Mouse (Mus musculus) erythroblast, embryonic 14.5 days (primary cell): Measurements from ENCODE around the gene Tspear. TPM values are rescaled to one million over a fixed set of nuclear protein-coding genes. Genes with fewer than 3 reads are reported as not detected.
"Not testable (repeated sequence)": the region's sequence is repeated elsewhere in the genome, so short reads cannot be mapped to it uniquely, and the experiment has no call there.

Source experiments
- H3K27me3 ChIP-seq: 2 replicates; pipeline ENCODE4 v1.6.1; 2012; ENCODE audit warnings: inconsistent platforms; ENCODE audit not compliant: control insufficient read depth
- H3K36me3 ChIP-seq: 2 replicates; pipeline ENCODE4 v1.6.1; 2012; ENCODE audit warnings: mild to moderate bottlenecking, inconsistent platforms; ENCODE audit not compliant: control insufficient read depth
- H3K4me1 ChIP-seq: 2 replicates; pipeline ENCODE4 v1.6.1; 2012; ENCODE audit warnings: inconsistent platforms; ENCODE audit not compliant: control insufficient read depth
- H3K4me3 ChIP-seq: replicated peaks from 2 replicates; pipeline ENCODE3; 2012; ENCODE audit warnings: moderate library complexity, mild to moderate bottlenecking, inconsistent platforms
- H3K9me3 ChIP-seq: 2 replicates; pipeline ENCODE4 v1.6.1; 2012; ENCODE audit warnings: low read length, inconsistent platforms, mixed read lengths; ENCODE audit not compliant: control insufficient read depth
- GATA1 ChIP-seq: IDR thresholded peaks from 2 replicates; pipeline ENCODE4 v1.6.1; 2012; ENCODE audit warnings: low read length, inconsistent platforms, mixed read lengths
- TAL1 ChIP-seq: IDR thresholded peaks from 3 replicates; pipeline ENCODE4 v1.6.1; 2012; ENCODE audit warnings: low read length, inconsistent platforms, mixed read lengths
- polyA plus RNA-seq: library from polyadenylated mRNA; stranded (reverse); fragments of >175 nt; gene quantifications from 2 replicates; pipeline ENCODE4 v1.2.3, GENCODE M21; 2012

Tspear gene
- polyA plus RNA-seq, 1 experiment, result not detected

GRCm38 (mm10) chr10:77697133-77697532 is 10.8 kb downstream of the Tspear start, which contains the start of gene Gm9508:
Gm9508 (minus strand) TSS chr10:77697233.
- no peak for TF ChIP-seq GATA1
- no peak for TF ChIP-seq TAL1
- Histone ChIP-seq H3K9me3 (no peaks in the 10 kb centered on the region), H3K4me1 (no peaks in the 10 kb centered on the region), H3K36me3 (no peaks in the 10 kb centered on the region), H3K4me3 (no peak within 1 kb of the TSS), H3K27me3 (no peaks in the 10 kb centered on the region)

DNA sequence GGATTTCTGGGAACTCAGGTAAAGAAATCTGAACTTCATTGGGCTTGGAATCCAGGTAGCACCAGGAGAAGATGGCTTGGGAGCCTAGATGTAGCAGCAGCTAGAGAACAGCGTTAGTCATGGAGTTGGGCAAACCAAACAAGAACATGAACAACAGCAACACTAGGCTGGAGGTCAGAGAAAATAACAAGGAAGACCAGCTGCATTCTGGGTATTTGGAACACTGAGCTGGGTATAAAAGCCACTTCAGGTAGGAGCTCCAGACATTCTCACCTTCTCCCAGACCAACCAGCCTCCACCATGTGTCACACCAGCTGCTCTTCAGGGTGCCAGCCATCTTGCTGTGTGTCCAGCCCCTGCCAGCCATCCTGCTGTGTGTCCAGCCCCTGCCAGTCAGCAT is 20.0 kb downstream of the Tspear start, which contains the start of gene Gm10272:
Gm10272 (plus strand) TSS at position 301 of the 400 bp plus-strand sequence.
- Histone ChIP-seq H3K9me3 (peaks cover 10% of the 10 kb centered on the region), H3K27me3 (no peaks in the 10 kb centered on the region), H3K4me1 (no peaks in the 10 kb centered on the region), H3K4me3 (no peak within 1 kb of the TSS), H3K36me3 (no peaks in the 10 kb centered on the region)
- TF ChIP-seq GATA1 (no peak), TAL1 (no peak)

DNA sequence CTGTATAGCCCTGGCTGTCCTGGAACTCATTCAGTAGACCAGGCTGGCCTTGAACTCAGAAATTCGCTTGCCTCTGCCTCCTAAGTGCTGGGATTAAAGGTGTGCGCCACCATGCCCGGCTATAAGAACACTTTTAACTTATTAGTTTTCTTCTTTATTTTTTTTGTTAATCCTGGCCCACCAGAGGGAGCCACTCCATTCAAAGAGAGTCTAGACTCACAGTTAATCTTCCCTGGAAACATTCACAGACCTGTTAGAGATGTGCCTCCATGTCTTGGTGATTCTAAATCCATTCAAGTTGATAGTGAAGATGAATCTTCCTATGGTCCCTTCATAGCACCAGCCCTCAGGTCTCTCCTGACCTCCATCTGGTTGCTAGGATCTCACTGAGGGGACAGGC is 23.5 kb downstream of the Tspear start:
- Histone ChIP-seq H3K4me1 (no peaks in the 10 kb centered on the region), H3K27me3 (no peaks in the 10 kb centered on the region), H3K9me3 (peaks cover 10% of the 10 kb centered on the region), H3K36me3 (no peaks in the 10 kb centered on the region), H3K4me3 (no peak overlapping the region)
- TF ChIP-seq GATA1 (no peak), TAL1 (no peak)

GRCm38 (mm10) chr10:77711157-77711556 is 24.8 kb downstream of the Tspear start, which contains the start of gene Gm10024:
Gm10024 (plus strand) TSS chr10:77711457.
- H3K27me3 ChIP-seq, H3K4me1 ChIP-seq, H3K4me3 ChIP-seq, H3K36me3 ChIP-seq: not testable (repeated sequence)
- peaks cover 10% of the 10 kb centered on the region for H3K9me3 ChIP-seq

DNA sequence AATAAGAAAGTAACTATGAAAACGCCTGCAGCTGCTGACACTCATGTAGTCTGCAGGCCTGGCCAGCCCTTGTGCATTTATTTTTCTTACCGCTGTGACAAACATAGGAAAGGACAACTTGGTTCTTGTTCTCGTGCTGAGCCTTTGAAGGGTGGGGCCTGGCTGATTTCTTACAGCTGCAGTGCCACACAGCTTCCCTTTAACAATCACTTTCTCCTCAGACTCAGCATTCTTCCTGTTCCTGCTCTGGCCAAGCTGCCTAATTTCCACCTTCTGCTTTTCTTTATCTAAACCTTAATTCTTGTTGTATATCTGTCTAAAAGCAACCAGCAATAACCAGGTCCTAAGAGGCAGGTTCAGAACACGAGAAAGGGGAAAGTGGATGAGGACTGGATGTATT is 27.4 kb downstream of the Tspear start:
- no peak for TF ChIP-seq TAL1
- TF ChIP-seq GATA1, result no peak
- no peaks in the 10 kb centered on the region for H3K27me3 ChIP-seq
- no peak overlapping the region for H3K4me3 ChIP-seq
- peaks cover 5% of the 10 kb centered on the region for H3K9me3 ChIP-seq
- H3K4me1 ChIP-seq, result no peaks in the 10 kb centered on the region
- H3K36me3 ChIP-seq, result no peaks in the 10 kb centered on the region

GRCm38 (mm10) chr10:77715507-77715906 is 29.1 kb downstream of the Tspear start, which contains the start of gene Gm10142:
Gm10142 (plus strand) TSS chr10:77715807.
- TF ChIP-seq GATA1 (no peak), TAL1 (no peak)
- H3K9me3 ChIP-seq, result peaks cover 10% of the 10 kb centered on the region
- no peaks in the 10 kb centered on the region for H3K27me3 ChIP-seq
- H3K4me3 ChIP-seq, result no peak within 1 kb of the TSS
- no peaks in the 10 kb centered on the region for H3K36me3 ChIP-seq
- no peaks in the 10 kb centered on the region for H3K4me1 ChIP-seq

DNA sequence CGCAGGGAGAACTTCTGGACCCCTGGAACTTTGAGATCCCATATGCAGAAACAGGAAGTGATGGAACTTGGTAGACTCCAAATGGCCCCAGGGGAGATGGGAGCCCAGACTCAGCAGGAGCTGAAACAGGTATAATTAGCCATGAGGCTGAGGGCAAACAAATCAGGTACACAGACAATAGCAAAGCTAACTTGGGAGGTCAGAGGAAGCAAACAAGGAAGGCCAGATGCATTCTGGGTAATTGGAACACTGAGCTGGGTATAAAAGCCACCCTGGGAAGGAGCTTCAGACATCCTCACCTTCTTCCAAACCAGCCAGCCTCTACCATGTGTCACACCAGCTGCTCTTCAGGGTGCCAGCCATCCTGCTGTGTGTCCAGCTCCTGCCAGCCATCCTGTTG is 33.9 kb downstream of the Tspear start, which contains the start of gene Krtap12-1:
Krtap12-1 (plus strand) TSS at position 301 of the 400 bp plus-strand sequence.
- H3K4me3 ChIP-seq, H3K36me3 ChIP-seq, H3K27me3 ChIP-seq, H3K4me1 ChIP-seq, H3K9me3 ChIP-seq: not testable (repeated sequence)

- Histone ChIP-seq H3K4me3 (no peak overlapping the region), H3K4me1 (no peaks in the 10 kb centered on the region), H3K27me3 (no peaks in the 10 kb centered on the region), H3K9me3 (peaks cover 7% of the 10 kb centered on the region), H3K36me3 (no peaks in the 10 kb centered on the region)
- TF ChIP-seq GATA1 (no peak), TAL1 (no peak)
Measured at GRCm38 (mm10) chr10:77724855-77725254, 38.5 kb downstream of the Tspear start.

DNA sequence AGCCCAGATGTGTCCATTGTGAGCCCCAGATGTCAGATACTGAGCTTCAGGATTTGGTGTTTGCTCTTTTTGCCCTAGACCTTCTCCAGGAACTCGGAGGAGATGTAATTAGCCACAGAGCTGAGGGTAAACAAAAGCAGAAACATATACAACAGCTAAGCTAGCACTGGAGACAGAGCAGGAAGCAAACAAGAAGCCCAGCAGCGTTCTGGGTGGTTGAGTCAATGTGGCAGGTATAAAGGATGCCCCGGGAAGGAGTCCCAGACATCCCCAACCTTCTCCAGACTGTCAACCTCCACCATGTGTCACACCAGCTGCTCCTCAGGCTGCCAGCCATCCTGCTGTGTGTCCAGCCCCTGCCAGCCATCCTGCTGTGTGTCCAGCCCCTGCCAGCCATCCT is 39.8 kb downstream of the Tspear start, which contains the start of gene Gm10100:
Gm10100 (plus strand) TSS at position 301 of the 400 bp plus-strand sequence.
- TF ChIP-seq GATA1 (no peak), TAL1 (no peak)

DNA sequence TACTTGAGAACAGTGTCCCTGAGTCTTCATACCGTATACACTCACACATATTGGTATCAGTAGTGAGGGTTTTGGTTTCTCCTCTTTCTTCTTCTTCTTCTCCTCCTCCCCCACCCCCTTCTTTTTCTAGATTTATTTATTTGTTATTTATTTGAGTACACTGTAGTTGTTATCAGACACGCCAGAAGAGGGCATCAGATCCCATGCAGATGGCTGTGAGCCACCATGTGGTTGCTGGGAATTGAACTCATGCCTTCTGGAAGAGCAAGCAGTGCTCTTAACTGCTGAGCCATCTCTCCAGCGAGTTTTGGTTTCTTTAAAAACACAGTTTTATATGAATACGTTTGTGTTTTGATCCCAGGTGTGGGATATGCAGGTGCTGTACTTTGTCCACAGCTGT is 41.9 kb downstream of the Tspear start:
- Histone ChIP-seq H3K4me1 (no peaks in the 10 kb centered on the region), H3K27me3 (no peaks in the 10 kb centered on the region), H3K4me3 (no peak overlapping the region), H3K36me3 (no peaks in the 10 kb centered on the region), H3K9me3 (no peaks in the 10 kb centered on the region)
- no peak for TF ChIP-seq TAL1
- TF ChIP-seq GATA1, result no peak

More for the DNA sequence above, 39.8 kb downstream of the Tspear start, which contains the start of gene Gm10100:
- H3K9me3 ChIP-seq, result no peaks in the 10 kb centered on the region
- H3K4me1 ChIP-seq, result no peaks in the 10 kb centered on the region
- H3K36me3 ChIP-seq, result no peaks in the 10 kb centered on the region
- no peak within 1 kb of the TSS for H3K4me3 ChIP-seq
- no peaks in the 10 kb centered on the region for H3K27me3 ChIP-seq
